Mouse (Mus musculus) lung, adult 2 months (tissue): Measurements from ENCODE around the gene Evx1. TPM values are rescaled to one million over a fixed set of nuclear protein-coding genes. Genes with fewer than 3 reads are reported as not detected.

ENCODE experiments used
- DNase-seq: peaks from one replicate; pipeline ENCODE4 v3.0.0; 2022
- H3K4me1 ChIP-seq: fragments of 200-500 bp; 2 replicates; pipeline ENCODE4 v1.6.1; 2011; ENCODE audit warnings: low read length; ENCODE audit not compliant: control insufficient read depth, insufficient read depth
- H3K4me3 ChIP-seq: fragments of 200-500 bp; replicated peaks from 2 replicates; pipeline ENCODE3; 2011; ENCODE audit warnings: low read depth, mild to moderate bottlenecking, control low read depth, low read length; ENCODE audit errors: extremely low read depth
- CTCF ChIP-seq: fragments of 200-500 bp; IDR thresholded peaks from 2 replicates; pipeline ENCODE4 v1.5.1; 2011; ENCODE audit warnings: mild to moderate bottlenecking, low read length, control low read depth; ENCODE audit not compliant: insufficient read depth
- POLR2A ChIP-seq: fragments of 200-500 bp; IDR thresholded peaks from 2 replicates; pipeline ENCODE4 v1.6.1; 2011; ENCODE audit warnings: low read depth, mild to moderate bottlenecking, control low read depth, low read length, borderline replicate concordance; ENCODE audit errors: extremely low read depth
- WGBS: fragments of 180-500 bp; shearing (Covaris S2); methylation state at CpG from one replicate; pipeline ENCODE4 v1.1.7; 2018; 5-methylcytosine and 5-hydroxymethylcytosine counted together
- polyA plus RNA-seq: library from polyadenylated mRNA; depleted of rRNA; stranded (reverse); fragments of >200 nt; gene quantifications from 2 replicates; pipeline ENCODE4 v1.2.3, GENCODE M21; 2012

Evx1 gene
- polyA plus RNA-seq, 1 experiment: not detected

DNA sequence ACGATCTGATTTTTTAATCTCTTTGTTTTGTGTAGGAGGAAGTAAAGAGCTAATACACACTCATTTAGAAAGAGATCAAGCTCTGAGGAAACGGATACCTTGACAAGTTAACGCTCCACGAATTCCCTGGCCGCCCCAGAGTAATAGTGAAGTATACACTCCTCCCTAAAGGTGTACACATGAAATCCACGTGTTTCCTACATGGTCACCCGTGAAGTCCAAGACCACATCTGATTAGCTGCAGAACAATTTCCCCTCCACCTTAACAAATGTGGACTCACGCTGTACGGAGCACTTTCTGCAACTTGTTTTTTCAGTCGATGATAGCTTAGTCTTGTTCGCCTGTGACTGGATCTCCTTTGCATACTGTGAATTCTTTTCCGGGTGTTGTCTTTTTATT lies 23.1 kb upstream of the Evx1 start:
- TF ChIP-seq CTCF (no peak), POLR2A (no peak)
- Histone ChIP-seq H3K4me3 (no peak overlapping the region), H3K4me1 (peaks cover 5% of the 10 kb centered on the region; the same call in 1 of the 2 replicates)
- WGBS: 17% methylated on average over 12 of the region's 12 CpGs
- no peak for DNase-seq

DNA sequence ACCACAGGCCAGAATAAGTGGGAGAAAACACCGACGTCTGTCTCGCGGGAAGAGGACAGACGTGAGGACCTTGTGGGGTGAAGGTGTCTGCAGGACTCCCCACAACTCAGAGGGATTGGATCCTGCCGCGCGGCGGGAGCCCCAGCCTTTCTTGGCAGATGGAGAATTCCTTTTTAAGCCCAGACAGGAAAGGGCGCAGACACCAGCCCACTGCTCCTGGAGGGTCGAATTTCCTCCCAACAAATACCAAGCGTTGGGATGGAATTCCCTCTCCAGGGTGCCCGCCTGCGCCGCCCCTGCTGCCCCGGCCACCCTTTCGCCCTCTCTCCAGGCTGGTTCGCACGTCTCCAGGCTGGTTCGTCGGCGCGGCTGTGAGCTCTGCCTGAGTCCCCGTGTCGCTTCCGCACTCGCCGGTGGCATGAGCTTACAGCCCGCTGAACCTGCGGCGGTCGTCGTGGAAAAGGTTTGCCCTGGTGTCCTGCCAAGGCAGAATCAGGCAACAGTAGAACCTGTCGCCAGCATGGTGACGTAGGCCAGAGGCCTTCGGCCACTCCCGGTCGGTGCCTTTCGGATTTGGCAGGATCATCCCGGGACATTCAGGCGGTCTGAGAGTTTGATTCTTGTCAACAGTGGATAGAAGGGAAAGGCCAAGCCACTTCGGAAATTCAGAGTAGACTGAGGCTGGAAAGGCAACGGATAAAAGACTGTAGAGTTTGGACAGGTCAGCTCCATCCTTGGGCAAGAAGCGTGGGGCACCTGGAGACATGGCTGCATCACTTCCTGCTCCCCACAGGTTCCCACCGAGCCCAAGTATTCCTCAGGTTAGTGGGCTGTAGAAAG lies 22.1 kb upstream of the Evx1 start:
- Histone ChIP-seq H3K4me1 (peaks cover 5% of the 10 kb centered on the region; the same call in 1 of the 2 replicates), H3K4me3 (no peak overlapping the region)
- TF ChIP-seq CTCF (no peak), POLR2A (no peak)
- no peak for DNase-seq
- whole genome bisulfite sequencing: 6% methylated on average over 45 of the region's 45 CpGs

DNA sequence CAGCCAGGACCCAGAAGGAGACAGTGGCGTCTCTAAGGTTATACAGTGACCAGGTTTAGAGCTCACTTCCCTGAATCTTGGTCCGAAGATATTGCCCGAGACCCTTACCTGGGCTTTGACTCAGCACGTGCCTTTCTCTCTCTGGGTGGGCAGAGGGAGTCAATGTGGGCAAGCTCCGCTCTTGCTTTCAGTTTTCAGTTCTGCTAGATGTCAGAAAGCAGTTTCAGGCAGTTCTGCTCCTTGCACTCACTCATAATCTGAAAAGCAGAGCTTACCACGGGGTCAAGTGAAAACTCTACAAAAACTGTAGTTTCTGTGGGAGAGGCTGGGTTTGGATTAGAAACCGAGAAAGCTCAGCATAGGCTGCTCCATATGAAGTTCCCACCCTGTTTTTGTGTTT lies 21.0 kb upstream of the Evx1 start:
- H3K4me1 ChIP-seq: peaks cover 5% of the 10 kb centered on the region; the same call in 1 of the 2 replicates
- DNase-seq: no peak
- no peak for TF ChIP-seq CTCF
- no peak for TF ChIP-seq POLR2A
- H3K4me3 ChIP-seq: no peak overlapping the region
- WGBS: 75% methylated on average over 7 of the region's 7 CpGs

DNA sequence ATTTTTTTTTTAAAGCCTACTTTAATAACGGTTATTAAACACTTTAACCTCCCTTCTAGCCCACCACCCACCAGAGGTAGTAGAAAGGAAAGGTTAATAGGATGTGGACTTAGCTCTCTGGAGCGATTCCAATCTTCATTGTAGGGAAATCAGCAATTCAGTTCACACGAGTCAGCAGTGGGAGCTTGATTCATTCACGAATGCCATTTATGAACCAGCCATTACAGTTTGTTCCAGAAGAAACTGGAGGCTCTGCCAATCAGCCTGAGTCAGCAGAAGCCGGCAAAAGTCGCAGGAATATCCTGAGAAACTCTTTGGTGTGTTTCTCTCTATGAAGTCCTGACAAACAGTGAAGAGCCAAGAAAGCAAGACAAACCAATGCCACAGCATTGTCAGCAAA lies 18.7 kb upstream of the Evx1 start:
- TF ChIP-seq CTCF: no peak
- TF ChIP-seq POLR2A: no peak
- WGBS: 72% methylated on average over 6 of the region's 6 CpGs
- Histone ChIP-seq H3K4me3 (no peak overlapping the region), H3K4me1 (peaks cover 5% of the 10 kb centered on the region; the same call in 1 of the 2 replicates)
- no peak for DNase-seq

DNA sequence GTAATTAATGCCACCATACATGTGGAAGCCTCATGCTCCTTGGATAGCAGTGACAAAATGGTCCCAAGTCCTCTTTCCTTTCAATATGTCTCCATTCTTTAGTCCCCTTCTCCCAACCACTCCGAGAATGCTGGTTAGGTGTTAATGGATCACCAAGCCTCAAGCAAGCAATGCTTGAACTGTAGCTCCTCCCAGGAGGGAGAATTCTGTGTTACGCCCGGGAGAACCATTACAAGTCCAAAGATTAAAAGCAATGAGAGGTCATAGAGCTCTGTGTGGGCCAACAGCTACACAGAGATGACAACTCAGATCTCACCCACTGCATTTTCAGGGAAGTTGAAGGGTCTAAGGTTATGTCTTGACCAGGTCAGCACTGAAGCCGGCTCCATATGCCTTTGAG lies 14.8 kb upstream of the Evx1 start:
- WGBS: 78% methylated on average over 4 of the region's 4 CpGs
- DNase-seq: no peak
- TF ChIP-seq CTCF: no peak

DNA sequence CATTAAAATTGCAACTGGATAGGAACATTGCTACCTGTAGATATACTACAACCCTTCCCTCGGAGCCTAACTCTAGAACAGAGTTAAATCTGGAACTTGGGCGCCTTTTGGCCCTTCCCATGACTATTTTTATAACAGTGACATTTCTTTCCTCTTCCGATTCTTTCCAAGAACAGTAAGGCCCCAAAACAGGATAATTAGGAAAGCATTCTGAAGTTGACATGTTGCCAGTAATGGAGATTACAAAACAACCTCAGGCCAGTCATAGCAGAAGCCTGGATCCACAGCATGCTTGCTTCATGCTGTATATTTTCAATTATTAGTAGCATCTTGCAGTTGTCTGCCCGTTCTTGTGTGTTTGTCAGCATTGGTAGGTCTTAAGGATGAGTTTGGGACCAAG lies 12.5 kb upstream of the Evx1 start:
- Histone ChIP-seq H3K4me1 (peaks cover 2% of the 10 kb centered on the region; the same call in 1 of the 2 replicates), H3K4me3 (no peak overlapping the region)
- TF ChIP-seq POLR2A: no peak
- TF ChIP-seq CTCF: no peak
- WGBS: 53% methylated on average over 4 of the region's 4 CpGs
- no peak for DNase-seq

More for the DNA sequence above, 14.8 kb upstream of the Evx1 start:
- H3K4me1 ChIP-seq: no peaks in the 10 kb centered on the region
- no peak overlapping the region for H3K4me3 ChIP-seq

DNA sequence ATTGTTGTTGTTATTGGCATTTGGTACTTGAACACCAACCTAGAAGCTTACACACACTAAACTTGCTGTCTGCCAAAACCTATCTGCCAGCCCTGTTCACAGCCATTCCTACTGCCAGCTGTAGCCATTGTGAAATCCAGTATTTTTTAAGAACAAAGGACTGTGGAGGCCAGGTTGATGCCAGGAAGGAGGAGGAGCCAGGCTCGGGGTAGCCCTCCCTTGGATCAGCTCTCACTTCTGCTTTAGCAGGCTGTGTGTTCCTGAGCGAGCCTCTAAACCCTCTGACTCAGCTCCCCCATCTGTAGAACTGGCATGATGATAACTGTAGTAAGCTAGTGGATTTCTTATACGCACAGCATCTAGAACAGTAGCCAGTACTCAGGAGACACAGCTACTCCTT lies 9.9 kb upstream of the Evx1 start:
- Histone ChIP-seq H3K4me3 (no peak overlapping the region), H3K4me1 (peaks cover 6% of the 10 kb centered on the region; the same call in 1 of the 2 replicates)
- TF ChIP-seq POLR2A (no peak), CTCF (no peak)
- WGBS: 45% methylated on average over 3 of the region's 3 CpGs
- DNase-seq: no peak

DNA sequence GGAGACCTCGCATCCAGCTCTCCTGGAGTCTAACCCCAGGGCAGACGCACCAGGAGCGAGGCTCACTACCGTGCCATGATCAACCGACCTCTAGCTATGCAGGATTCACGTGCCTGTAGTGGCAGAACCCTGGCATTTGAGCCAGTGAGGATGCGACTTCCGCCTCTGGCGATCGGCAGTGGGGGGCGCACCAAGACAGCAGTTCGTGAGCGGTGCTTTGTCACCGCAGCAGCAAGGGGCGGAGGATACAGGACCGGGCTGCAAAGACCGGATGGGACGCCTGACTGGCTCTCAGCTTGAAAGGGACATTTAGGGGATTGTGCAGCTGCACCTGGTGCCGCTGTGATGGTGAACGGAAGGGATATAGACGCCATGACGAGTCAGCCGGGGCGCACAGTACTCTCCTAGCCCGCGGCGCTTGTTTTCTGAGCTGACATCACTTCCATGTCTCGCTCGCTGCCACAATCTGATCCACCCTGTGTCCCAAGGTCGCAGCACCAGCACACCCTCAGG lies 7.4 kb upstream of the Evx1 start:
- H3K4me1 ChIP-seq: peaks cover 6% of the 10 kb centered on the region; the same call in 1 of the 2 replicates
- no peak for DNase-seq
- WGBS: 1% methylated on average over 30 of the region's 30 CpGs
- TF ChIP-seq POLR2A (no peak), CTCF (peak; percentile 46; the same call in 1 of the 2 replicates)
- peak overlapping the region; percentile 12 for H3K4me3 ChIP-seq

DNA sequence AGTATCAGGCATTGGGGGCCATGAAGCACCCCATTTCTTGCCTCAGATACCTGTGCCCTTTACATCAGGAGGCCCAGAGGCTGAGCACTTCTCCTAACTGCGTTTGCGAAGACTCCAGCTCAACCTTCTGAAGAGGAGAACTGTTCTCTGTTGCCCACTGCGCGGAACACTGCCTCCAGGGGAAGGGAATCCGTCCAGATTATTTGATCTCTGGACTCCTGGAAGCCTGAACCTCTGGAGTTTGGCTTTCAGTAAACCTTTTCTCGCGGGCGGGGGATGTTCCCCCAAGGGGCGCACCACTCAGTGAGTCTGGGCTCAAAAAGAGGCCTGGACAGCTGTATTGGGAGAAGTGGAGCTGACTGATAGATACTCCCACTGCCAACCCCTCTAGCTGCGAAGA lies 3.5 kb upstream of the Evx1 start:
- H3K4me3 ChIP-seq: no peak overlapping the region
- peaks cover 6% of the 10 kb centered on the region; the same call in 1 of the 2 replicates for H3K4me1 ChIP-seq
- TF ChIP-seq CTCF (no peak), POLR2A (no peak)
- DNase-seq: no peak
- WGBS: 38% methylated on average over 10 of the region's 10 CpGs

DNA sequence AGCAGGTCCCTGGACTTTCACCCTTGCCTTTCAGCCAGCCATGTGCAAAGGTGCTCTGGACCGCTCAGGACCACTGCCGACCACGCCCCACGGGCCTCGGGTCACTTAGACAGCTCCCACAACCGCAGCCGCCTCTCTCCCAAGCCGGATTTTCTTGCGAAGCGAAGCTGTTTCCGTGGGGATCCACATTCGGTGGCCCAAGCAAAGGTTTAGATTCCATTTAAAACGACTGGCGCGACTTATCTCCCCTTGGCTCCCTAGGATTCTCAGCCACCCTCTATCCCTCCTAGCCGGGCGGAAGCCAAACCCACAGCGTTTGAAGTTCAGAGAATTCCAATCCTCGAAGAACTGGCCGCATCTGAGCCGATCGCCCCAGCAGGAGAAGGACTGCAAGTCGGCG lies 2.9 kb upstream of the Evx1 start:
- Histone ChIP-seq H3K4me3 (no peak overlapping the region), H3K4me1 (peaks cover 6% of the 10 kb centered on the region; the same call in 1 of the 2 replicates)
- TF ChIP-seq CTCF (no peak), POLR2A (no peak)
- DNase-seq: no peak
- 4% methylated on average over 24 of the region's 24 CpGs for WGBS
